Mouse (Mus musculus) thymus, adult 2 months (tissue): ENCODE data around the gene Olfr420. TPM values are rescaled to one million over a fixed set of nuclear protein-coding genes. Genes with fewer than 3 reads are reported as not detected.

Experiments
- DNase-seq: peaks from one replicate; pipeline ENCODE4 v3.0.0; 2021
- H3K27ac ChIP-seq: fragments of 200-500 bp; 2 replicates; pipeline ENCODE4 v1.5.1; 2012; ENCODE audit warnings: low read length, control low read depth; ENCODE audit not compliant: control insufficient read depth, insufficient read depth
- H3K27me3 ChIP-seq: fragments of 200-500 bp; 2 replicates; pipeline ENCODE4 v1.6.1; 2012; ENCODE audit warnings: mild to moderate bottlenecking, low read length, moderate library complexity, mixed read lengths; ENCODE audit not compliant: control insufficient read depth, insufficient read depth
- H3K36me3 ChIP-seq: fragments of 200-500 bp; 2 replicates; pipeline ENCODE4 v1.6.1; 2012; ENCODE audit warnings: mild to moderate bottlenecking, low read length, moderate library complexity; ENCODE audit not compliant: control insufficient read depth, insufficient read depth
- H3K4me1 ChIP-seq: fragments of 200-500 bp; replicated peaks from 2 replicates; pipeline ENCODE4 v1.6.1; 2012; ENCODE audit warnings: low read length; ENCODE audit not compliant: control insufficient read depth, insufficient read depth
- H3K4me3 ChIP-seq: fragments of 200-500 bp; 2 replicates; pipeline ENCODE4 v1.5.1; 2012; ENCODE audit warnings: mild to moderate bottlenecking, low read length, control low read depth, moderate library complexity; ENCODE audit not compliant: control insufficient read depth, insufficient read depth
- CTCF ChIP-seq: fragments of 200-500 bp; IDR thresholded peaks from 2 replicates; pipeline ENCODE4 v1.5.1; 2012; ENCODE audit warnings: mild to moderate bottlenecking, control low read depth, low read length, moderate library complexity, borderline replicate concordance; ENCODE audit not compliant: control insufficient read depth, poor library complexity, insufficient read depth; ENCODE audit errors: extremely low read depth
- POLR2A ChIP-seq: fragments of 200-500 bp; IDR thresholded peaks from 2 replicates; pipeline ENCODE4 v1.6.1; 2012; ENCODE audit warnings: mild to moderate bottlenecking, low read length, control low read depth, moderate library complexity; ENCODE audit not compliant: control insufficient read depth, poor library complexity, insufficient read depth; ENCODE audit errors: extremely low read depth
- WGBS: fragments of 180-500 bp; shearing (Covaris S2); methylation state at CpG from one replicate; pipeline ENCODE4 v1.1.7; 2018; 5-methylcytosine and 5-hydroxymethylcytosine counted together
- polyA plus RNA-seq: library from polyadenylated mRNA; depleted of rRNA; stranded (reverse); fragments of >200 nt; gene quantifications from 2 replicates; pipeline ENCODE4 v1.2.3, GENCODE M21; 2012

Olfr420 gene
- polyA plus RNA-seq, 1 experiment: not detected

DNA sequence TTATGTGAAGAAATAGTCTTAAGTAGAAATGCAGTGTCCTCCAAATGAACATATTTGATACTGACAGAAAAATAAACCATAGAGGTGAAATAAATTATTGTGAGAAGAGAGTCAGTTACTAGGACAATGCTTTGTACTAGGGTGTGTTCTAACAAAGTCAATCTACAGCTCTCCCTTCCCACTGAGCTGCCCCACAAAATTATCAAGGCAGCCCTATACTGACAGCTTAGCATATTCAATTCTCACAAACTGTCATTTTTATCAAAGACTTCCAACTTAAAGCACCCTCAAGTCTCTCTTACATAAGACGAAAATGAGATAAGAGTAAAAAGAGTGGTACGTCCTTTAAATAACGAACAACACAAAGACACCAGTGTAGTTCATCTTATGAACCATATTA lies 2.2 kb downstream of the Olfr420 start:
- Histone ChIP-seq H3K27ac (no peak overlapping the region), H3K4me1 (no peaks in the 10 kb centered on the region), H3K4me3 (no peak overlapping the region), H3K27me3 (no peaks in the 10 kb centered on the region), H3K36me3 (no peaks in the 10 kb centered on the region)
- TF ChIP-seq CTCF: no peak
- no peak for TF ChIP-seq POLR2A
- no peak for DNase-seq
- 96% methylated on average over 3 of the region's 3 CpGs for WGBS

DNA sequence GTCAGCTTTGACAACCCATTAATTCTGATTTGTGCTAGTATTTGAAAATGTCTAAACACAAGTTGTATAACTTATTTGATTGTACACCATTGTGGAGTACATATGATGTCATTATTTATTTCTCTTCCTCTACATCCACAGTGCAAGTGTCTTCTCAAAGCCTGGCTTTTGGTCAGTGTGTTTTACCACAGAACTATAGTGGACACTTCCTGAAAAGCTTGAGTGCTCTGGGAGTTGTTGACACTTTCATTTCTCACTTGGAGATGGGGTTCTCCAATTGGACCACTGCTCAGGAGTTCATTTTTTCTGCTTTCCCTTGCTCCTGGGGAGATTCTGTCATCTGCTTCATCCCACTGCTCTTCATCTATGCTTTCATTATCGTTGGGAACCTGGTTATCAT lies 3.1 kb downstream of the Olfr420 start:
- no peaks in the 10 kb centered on the region for H3K36me3 ChIP-seq
- H3K27me3 ChIP-seq: no peaks in the 10 kb centered on the region
- H3K4me3 ChIP-seq: no peak overlapping the region
- 70% methylated on average over 1 of the region's 1 CpGs for WGBS
- no peak for DNase-seq
- H3K27ac ChIP-seq: no peak overlapping the region
- no peaks in the 10 kb centered on the region for H3K4me1 ChIP-seq
- TF ChIP-seq CTCF (no peak), POLR2A (no peak)

DNA sequence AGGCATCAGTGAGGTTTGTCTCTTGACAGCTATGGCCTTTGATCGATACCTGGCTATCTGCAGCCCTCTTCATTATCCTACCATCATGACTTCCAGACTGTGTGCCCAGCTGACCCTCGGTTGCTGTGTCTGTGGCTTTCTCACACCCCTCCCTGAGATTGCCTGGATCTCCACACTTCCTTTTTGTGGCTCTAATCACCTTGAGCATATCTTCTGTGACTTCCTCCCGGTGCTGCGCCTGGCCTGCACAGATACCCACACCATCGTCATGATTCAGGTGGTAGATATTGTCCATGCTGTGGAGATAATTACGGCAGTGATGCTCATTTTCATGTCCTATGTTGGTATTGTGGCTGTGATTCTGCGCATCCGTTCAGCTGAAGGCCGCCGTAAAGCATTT lies 3.7 kb downstream of the Olfr420 start:
- DNase-seq: no peak
- 11% methylated on average over 10 of the region's 10 CpGs for WGBS
- no peaks in the 10 kb centered on the region for H3K4me1 ChIP-seq

DNA sequence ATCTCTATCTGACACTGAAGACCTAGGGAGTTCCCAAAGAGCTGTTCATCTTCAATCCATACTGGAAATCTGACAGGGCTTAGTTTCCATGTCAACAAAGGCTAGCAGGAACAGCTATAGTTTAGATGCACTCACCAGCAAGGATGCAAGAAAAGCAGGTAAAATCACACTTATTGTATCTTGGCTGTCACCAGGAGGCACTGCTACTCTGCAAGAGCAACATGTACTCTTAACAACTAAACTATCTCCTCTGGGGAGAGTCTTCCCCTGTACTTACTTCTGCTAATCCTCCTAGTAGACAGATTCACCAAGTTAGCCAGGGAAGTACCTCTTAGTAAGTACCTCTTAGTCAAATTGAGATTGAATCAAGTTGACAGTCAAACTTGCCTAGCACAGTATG lies 13.6 kb downstream of the Olfr420 start:
- no peaks in the 10 kb centered on the region for H3K36me3 ChIP-seq
- TF ChIP-seq POLR2A (no peak), CTCF (no peak)
- no peak for DNase-seq
- H3K27me3 ChIP-seq: no peaks in the 10 kb centered on the region
- no peak overlapping the region for H3K27ac ChIP-seq
- H3K4me1 ChIP-seq: no peaks in the 10 kb centered on the region
- no peak overlapping the region for H3K4me3 ChIP-seq

More for the DNA sequence above, 3.7 kb downstream of the Olfr420 start:
- no peaks in the 10 kb centered on the region for H3K27me3 ChIP-seq
- no peak overlapping the region for H3K4me3 ChIP-seq
- TF ChIP-seq CTCF (no peak), POLR2A (no peak)
- no peaks in the 10 kb centered on the region for H3K36me3 ChIP-seq
- no peak overlapping the region for H3K27ac ChIP-seq

DNA sequence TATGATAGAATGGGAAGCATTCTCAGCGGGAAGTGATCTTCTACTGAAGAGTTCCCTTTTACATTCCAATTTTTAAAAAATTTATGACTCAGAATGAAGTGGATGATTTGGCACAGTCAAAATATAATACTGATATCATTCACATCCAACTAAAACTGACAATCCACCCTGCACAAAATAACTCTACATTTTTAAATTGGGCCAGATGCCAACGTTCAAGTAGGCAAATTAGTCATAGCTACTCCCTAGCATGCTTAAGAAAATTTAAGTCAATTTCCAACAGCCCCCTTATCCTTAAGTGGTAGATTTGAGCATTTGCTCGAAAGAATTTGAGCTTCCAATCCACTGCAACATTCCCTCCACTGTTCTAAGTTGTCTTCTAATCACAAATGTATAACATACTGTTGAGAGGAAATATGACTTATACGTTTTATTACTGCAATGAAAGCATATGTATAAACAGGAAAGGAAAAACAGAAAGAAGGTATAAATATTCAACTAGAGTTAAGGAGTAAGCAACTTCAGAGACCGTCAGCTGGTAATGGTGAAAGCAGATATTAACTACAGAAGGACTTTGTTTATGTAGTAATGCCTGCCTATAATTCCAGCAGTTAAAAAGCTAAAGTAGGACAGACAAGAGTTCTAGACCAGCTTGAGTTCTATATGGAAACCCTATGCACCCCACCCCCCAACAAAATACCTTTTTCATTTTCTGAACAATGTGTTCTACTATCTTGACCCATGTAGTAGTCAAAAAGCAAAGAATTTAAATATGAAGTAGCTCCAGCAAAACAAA lies 15.5 kb downstream of the Olfr420 start:
- H3K36me3 ChIP-seq: no peaks in the 10 kb centered on the region
- no peak overlapping the region for H3K27ac ChIP-seq
- TF ChIP-seq CTCF (no peak), POLR2A (no peak)
- H3K4me1 ChIP-seq: no peaks in the 10 kb centered on the region
- H3K27me3 ChIP-seq: no peaks in the 10 kb centered on the region
- 90% methylated on average over 5 of the region's 5 CpGs for WGBS
- DNase-seq: no peak
- no peak overlapping the region for H3K4me3 ChIP-seq

DNA sequence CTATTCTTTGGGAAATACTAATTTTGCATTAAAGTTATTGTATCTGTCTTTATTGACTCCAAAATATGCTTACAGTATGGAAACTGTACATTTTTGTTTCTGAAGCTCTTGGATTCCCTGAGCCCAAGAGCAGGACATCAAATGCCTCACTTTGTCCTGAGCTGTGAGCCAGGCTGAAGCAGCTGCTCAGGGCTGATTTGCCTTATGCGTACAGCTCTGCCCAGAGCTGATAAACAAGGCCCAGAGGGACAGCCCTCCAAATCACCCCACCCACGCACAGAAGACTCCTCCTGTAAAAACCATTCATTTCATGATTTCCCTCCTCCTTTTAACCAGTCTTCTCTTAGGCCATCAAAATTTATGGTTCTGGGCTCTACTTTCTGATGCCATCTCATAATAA lies 16.1 kb downstream of the Olfr420 start:
- no peaks in the 10 kb centered on the region for H3K27me3 ChIP-seq
- no peaks in the 10 kb centered on the region for H3K36me3 ChIP-seq
- no peak overlapping the region for H3K27ac ChIP-seq
- DNase-seq: no peak
- TF ChIP-seq POLR2A (no peak), CTCF (no peak)
- H3K4me1 ChIP-seq: no peaks in the 10 kb centered on the region
- no peak overlapping the region for H3K4me3 ChIP-seq
- 87% methylated on average over 2 of the region's 2 CpGs for WGBS

DNA sequence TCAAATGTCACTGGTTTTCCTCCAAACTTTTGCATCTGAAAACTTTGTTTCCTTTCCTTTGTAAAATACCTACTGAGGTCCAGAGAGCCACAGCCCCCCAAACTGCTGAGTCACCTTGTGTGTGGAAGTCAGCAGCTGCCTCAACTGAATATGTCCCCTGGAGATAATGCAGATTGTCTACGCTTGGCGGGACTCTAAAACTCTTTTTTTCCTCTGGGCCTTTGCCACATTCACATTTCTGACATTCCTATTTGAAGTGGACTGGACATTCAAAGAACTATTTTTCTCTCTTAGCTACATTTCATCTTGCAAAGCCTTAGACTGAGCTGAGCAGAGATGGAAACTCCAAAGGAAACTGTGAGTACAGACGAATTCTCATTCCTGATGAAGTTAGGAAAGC lies 17.2 kb downstream of the Olfr420 start, which contains the start of gene Spta1:
Gene Spta1 (plus strand): TSS at position 172 of the 400 bp plus-strand sequence.
- no peak within 1 kb of the TSS for H3K4me3 ChIP-seq

More for the DNA sequence above, 17.2 kb downstream of the Olfr420 start, which contains the start of gene Spta1:
- WGBS: 38% methylated on average over 3 of the region's 3 CpGs
- H3K4me1 ChIP-seq: no peaks in the 10 kb centered on the region
- no peak for DNase-seq
- no peaks in the 10 kb centered on the region for H3K36me3 ChIP-seq
- TF ChIP-seq CTCF: no peak
- no peak for TF ChIP-seq POLR2A
- no peaks in the 10 kb centered on the region for H3K27me3 ChIP-seq
- no peak within 1 kb of the TSS for H3K27ac ChIP-seq
